Mouse (Mus musculus) kidney, postnatal 0 days (tissue): ENCODE results near the gene Gnaq. TPM values are rescaled to one million over a fixed set of nuclear protein-coding genes. Genes with fewer than 3 reads are reported as not detected.

ENCODE experiments used
- ATAC-seq: fragments of 200-750 bp; cut with Nextera tagmentation; replicated peaks from 2 replicates; pipeline ENCODE4 v1.8.0; 2017; ENCODE audit warnings: low read depth, moderate number of reproducible peaks, moderate TSS enrichment, moderate library complexity; ENCODE audit not compliant: low FRiP score
- DNase-seq: peaks from one replicate; pipeline ENCODE4 v3.0.0-alpha.2; 2016; ENCODE audit warnings: low spot score
- H3K27ac ChIP-seq: fragments of 300-500 bp; sonication (generic); 2 replicates; pipeline ENCODE4 v1.5.1; 2014; ENCODE audit warnings: mild to moderate bottlenecking
- H3K27me3 ChIP-seq: fragments of 300-500 bp; sonication (generic); 2 replicates; pipeline ENCODE4 v1.6.1; 2014; ENCODE audit warnings: low read length, mixed read lengths; ENCODE audit not compliant: insufficient read depth
- H3K36me3 ChIP-seq: fragments of 300-500 bp; sonication (generic); 2 replicates; pipeline ENCODE4 v1.6.1; 2014; ENCODE audit warnings: low read length, mixed read lengths; ENCODE audit not compliant: insufficient read depth
- H3K4me1 ChIP-seq: fragments of 300-500 bp; sonication (generic); replicated peaks from 2 replicates; pipeline ENCODE4 v1.6.1; 2014; ENCODE audit warnings: antibody characterized with exemption, low read length, mixed read lengths; ENCODE audit not compliant: insufficient read depth
- H3K4me2 ChIP-seq: fragments of 300-500 bp; sonication (generic); 2 replicates; pipeline ENCODE4 v1.6.1; 2014; ENCODE audit warnings: mild to moderate bottlenecking, low read length, moderate library complexity, mixed read lengths
- H3K4me3 ChIP-seq: fragments of 300-500 bp; sonication (generic); replicated peaks from 2 replicates; pipeline ENCODE4 v1.5.1; 2014; ENCODE audit warnings: low read depth, low read length
- H3K9ac ChIP-seq: fragments of 300-500 bp; sonication (generic); 2 replicates; pipeline ENCODE4 v1.6.1; 2014; ENCODE audit warnings: low read depth, low read length
- H3K9me3 ChIP-seq: fragments of 300-500 bp; sonication (generic); replicated peaks from 2 replicates; pipeline ENCODE4 v1.6.1; 2016; ENCODE audit warnings: low read length, inconsistent platforms, mixed read lengths
- CTCF ChIP-seq: IDR thresholded peaks from 2 replicates; pipeline ENCODE4 v1.5.1; 2016; ENCODE audit warnings: antibody characterized with exemption, low read depth, mild to moderate bottlenecking, moderate library complexity
- WGBS: fragments of 180-500 bp; shearing (Covaris S2); extraction: QIAGEN DNeasy Blood & Tissue Kit; methylation state at CpG from one replicate; pipeline ENCODE4 v1.1.7; 2014; 5-methylcytosine and 5-hydroxymethylcytosine counted together
- polyA plus RNA-seq: library from polyadenylated mRNA; unstranded; fragments of >200 nt; fragmentation: Nextera tagmentation; extraction: Ambion mirVana; gene quantifications from 2 replicates; pipeline ENCODE4 v1.2.1, GENCODE M21; 2015

Gene Gnaq
- polyA plus RNA-seq, 1 experiment from 2014 or later = 27.2 TPM

GRCm38 (mm10) chr19:16140710-16141109 is 8.1 kb downstream of the Gnaq start:
- Histone ChIP-seq H3K27ac (peak overlapping the region; percentile 43; the same call in 1 of the 2 replicates), H3K36me3 (no peaks in the 10 kb centered on the region)
- ATAC-seq = peak; percentile 49; the same call in 1 of the 2 replicates

DNA sequence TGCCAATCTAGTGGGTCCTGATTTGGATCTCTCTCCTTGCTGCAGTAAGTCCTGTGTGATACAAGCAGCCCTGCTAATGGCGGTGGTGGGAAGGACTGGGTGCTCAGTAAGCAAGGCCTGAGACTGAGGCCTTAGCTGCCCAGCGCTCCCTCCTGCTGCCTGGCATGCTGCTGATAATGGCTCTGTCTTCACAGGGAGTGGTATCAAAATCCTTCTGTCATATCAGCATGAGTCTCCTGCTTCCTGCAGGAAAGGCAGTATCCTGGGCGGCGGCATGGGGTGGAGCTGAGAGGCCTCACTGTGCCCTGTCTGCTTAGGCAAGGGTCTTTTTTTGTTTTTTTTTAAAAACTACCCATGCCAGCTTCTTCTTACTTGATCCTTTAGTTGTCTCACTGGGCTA is 9.2 kb downstream of the Gnaq start:
- Histone ChIP-seq H3K4me2 (no peak overlapping the region), H3K4me1 (peaks cover 13% of the 10 kb centered on the region), H3K9me3 (no peaks in the 10 kb centered on the region), H3K27ac (no peak overlapping the region), H3K9ac (no peak overlapping the region), H3K27me3 (no peaks in the 10 kb centered on the region), H3K36me3 (no peaks in the 10 kb centered on the region), H3K4me3 (no peak overlapping the region)
- no peak for ATAC-seq
- TF ChIP-seq CTCF = no peak
- DNase-seq = no peak
- 75% methylated on average over 4 of the region's 4 CpGs for WGBS

More at GRCm38 (mm10) chr19:16140710-16141109, 8.1 kb downstream of the Gnaq start:
- no peak for TF ChIP-seq CTCF
- Histone ChIP-seq H3K9ac (no peak overlapping the region), H3K4me2 (no peak overlapping the region), H3K27me3 (no peaks in the 10 kb centered on the region), H3K4me1 (peaks cover 13% of the 10 kb centered on the region), H3K9me3 (no peaks in the 10 kb centered on the region), H3K4me3 (no peak overlapping the region)
- DNase-seq = peak; percentile 69
- 22% methylated on average over 4 of the region's 4 CpGs for WGBS

DNA sequence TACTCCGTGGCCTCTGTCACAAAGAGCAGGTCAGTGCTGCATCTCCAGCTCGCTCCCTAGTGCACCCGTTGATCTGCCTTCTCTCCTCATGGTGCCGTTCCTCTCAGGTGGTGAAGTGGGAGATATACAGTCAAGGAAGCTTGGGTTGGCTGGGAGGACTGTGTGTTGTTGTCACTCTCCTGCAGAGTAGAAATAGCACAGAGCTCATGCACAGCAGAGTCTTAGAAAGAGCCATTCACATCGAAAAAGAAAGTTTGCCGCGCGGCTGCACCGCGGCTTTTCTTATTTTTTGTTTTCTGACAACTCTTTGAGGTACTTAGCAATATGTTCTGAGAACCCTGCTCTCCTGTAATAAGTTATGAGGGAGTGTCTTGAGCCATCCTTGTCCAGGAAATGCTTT is 10.4 kb downstream of the Gnaq start:
- no peak for ATAC-seq

GRCm38 (mm10) chr19:16147446-16147845 is 14.8 kb downstream of the Gnaq start:
- DNase-seq (no peak), ATAC-seq (no peak)
- TF ChIP-seq CTCF = no peak
- Histone ChIP-seq H3K27me3 (no peaks in the 10 kb centered on the region), H3K36me3 (no peaks in the 10 kb centered on the region), H3K4me3 (no peak overlapping the region), H3K4me1 (0 out of 2 replicates have a peak, but pooled peaks cover 9% of the 10 kb centered on the region), H3K9ac (no peak overlapping the region), H3K27ac (no peak overlapping the region; the same call in 1 of the 2 replicates), H3K9me3 (no peaks in the 10 kb centered on the region; the same call in 1 of the 2 replicates), H3K4me2 (no peak overlapping the region)
- WGBS = 84% methylated on average over 6 of the region's 6 CpGs

More for the DNA sequence above, 10.4 kb downstream of the Gnaq start:
- H3K4me3 ChIP-seq = no peak overlapping the region
- H3K9ac ChIP-seq = no peak overlapping the region
- H3K36me3 ChIP-seq = no peaks in the 10 kb centered on the region
- no peak for DNase-seq
- no peaks in the 10 kb centered on the region for H3K9me3 ChIP-seq
- no peak overlapping the region for H3K4me2 ChIP-seq
- H3K27ac ChIP-seq = no peak overlapping the region
- 95% methylated on average over 10 of the region's 10 CpGs for WGBS
- TF ChIP-seq CTCF = no peak
- H3K27me3 ChIP-seq = no peaks in the 10 kb centered on the region
- H3K4me1 ChIP-seq = peaks cover 13% of the 10 kb centered on the region

GRCm38 (mm10) chr19:16149094-16149493 is 16.5 kb downstream of the Gnaq start:
- DNase-seq = no peak

DNA sequence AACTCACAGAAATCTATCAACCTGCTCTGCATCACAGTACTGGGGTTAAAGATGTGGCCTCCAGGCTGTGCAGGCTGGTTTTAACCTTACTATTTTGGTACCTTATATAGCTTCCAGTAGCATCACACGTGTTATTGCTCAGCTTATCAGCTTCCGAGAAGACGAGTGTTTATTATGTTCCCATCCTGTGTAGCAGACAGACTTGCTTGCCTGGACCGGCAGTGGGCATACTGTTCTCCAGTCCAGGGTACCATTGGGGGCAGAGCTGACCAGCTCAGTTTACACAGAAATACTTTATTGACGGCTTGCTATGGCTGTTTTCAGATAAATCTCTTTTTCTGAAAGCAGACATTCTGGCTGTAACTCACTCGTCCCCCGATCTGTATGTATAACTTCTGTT is 17.7 kb downstream of the Gnaq start:
- no peak for TF ChIP-seq CTCF
- DNase-seq = no peak
- no peak overlapping the region for H3K4me2 ChIP-seq
- H3K27ac ChIP-seq = no peak overlapping the region
- WGBS = 55% methylated on average over 7 of the region's 7 CpGs
- no peak overlapping the region for H3K4me3 ChIP-seq
- H3K9ac ChIP-seq = no peak overlapping the region
- H3K9me3 ChIP-seq = no peaks in the 10 kb centered on the region; the same call in 1 of the 2 replicates
- no peak for ATAC-seq
- H3K36me3 ChIP-seq = no peaks in the 10 kb centered on the region
- no peaks in the 10 kb centered on the region for H3K27me3 ChIP-seq
- 0 out of 2 replicates have a peak, but pooled peaks cover 9% of the 10 kb centered on the region for H3K4me1 ChIP-seq

More at GRCm38 (mm10) chr19:16149094-16149493, 16.5 kb downstream of the Gnaq start:
- Histone ChIP-seq H3K4me2 (no peak overlapping the region), H3K27me3 (no peaks in the 10 kb centered on the region), H3K27ac (no peak overlapping the region), H3K4me1 (0 out of 2 replicates have a peak, but pooled peaks cover 9% of the 10 kb centered on the region), H3K36me3 (no peaks in the 10 kb centered on the region), H3K9ac (no peak overlapping the region), H3K9me3 (no peaks in the 10 kb centered on the region; the same call in 1 of the 2 replicates), H3K4me3 (no peak overlapping the region)
- no peak for ATAC-seq
- 91% methylated on average over 1 of the region's 1 CpGs for WGBS
- no peak for TF ChIP-seq CTCF

DNA sequence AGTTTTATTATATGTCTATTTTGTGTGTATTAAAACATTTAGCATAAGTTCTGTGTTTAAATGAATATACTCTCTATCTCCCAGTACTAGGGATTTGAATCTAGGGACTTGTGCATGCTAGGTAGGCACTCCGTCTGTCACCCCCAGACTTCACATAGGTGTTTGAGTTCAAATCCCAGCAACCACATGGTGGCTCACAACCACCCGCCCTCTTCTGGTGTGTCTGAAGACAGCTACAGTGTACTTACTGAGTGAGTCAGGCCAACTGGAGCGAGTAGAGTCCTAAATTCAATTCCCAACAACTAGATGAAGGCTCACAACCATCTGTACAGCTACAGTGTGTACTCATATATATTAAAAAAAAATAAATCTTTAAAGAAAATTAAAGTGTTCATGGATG is 21.2 kb downstream of the Gnaq start:
- no peak overlapping the region for H3K9ac ChIP-seq
- no peak overlapping the region for H3K4me2 ChIP-seq
- no peak for DNase-seq
- ATAC-seq = no peak
- H3K36me3 ChIP-seq = no peaks in the 10 kb centered on the region
- H3K27me3 ChIP-seq = no peaks in the 10 kb centered on the region
- H3K27ac ChIP-seq = no peak overlapping the region
- TF ChIP-seq CTCF = no peak
- 89% methylated on average over 3 of the region's 3 CpGs for WGBS
- H3K4me3 ChIP-seq = no peak overlapping the region
- 0 out of 2 replicates have a peak, but pooled peaks cover 9% of the 10 kb centered on the region for H3K4me1 ChIP-seq
- no peaks in the 10 kb centered on the region for H3K9me3 ChIP-seq
